Mouse (Mus musculus): ENCODE measurements around the gene Usp3. TPM values are rescaled to one million over a fixed set of nuclear protein-coding genes. Genes with fewer than 3 reads are reported as not detected.

The Usp3 gene
- polyA plus RNA-seq, 1 experiment from 2014 or later = 97.7 TPM

DNA sequence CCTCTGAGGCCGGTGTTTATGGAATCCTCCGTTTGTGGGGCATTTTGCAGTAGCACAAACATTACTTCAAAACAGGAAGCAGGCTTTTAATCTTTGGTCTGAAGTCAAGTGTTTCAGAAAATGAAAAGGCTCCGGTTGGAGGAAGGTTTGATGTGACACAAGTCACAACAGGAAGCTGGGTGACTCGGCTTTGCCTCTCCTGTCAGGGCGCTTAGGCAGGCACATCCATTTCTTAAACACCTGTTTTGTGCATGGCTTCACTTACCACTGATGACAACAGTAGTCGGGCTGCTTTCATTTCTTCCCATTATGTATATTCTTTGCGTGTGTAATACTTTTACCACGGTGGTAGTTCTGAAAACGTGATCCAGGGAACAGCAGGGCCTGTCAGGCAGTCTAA, 22.2 kb upstream of the Usp3 start:
- no peak overlapping the region for H3K27ac ChIP-seq
- H3K27me3 ChIP-seq (ENCODE audit: insufficient read depth, poor library complexity, severe bottlenecking) = no peaks in the 10 kb centered on the region
- H3K4me1 ChIP-seq (replicated peaks) = peaks cover 8% of the 10 kb centered on the region
- H3K9me3 ChIP-seq = no peaks in the 10 kb centered on the region
- H3K4me3 ChIP-seq = no peak overlapping the region
- no peak for DNase-seq (ENCODE audit: low spot score)
- H3K36me3 ChIP-seq = no peaks in the 10 kb centered on the region
- WGBS = 81% methylated on average over 9 of the region's 9 CpGs

DNA sequence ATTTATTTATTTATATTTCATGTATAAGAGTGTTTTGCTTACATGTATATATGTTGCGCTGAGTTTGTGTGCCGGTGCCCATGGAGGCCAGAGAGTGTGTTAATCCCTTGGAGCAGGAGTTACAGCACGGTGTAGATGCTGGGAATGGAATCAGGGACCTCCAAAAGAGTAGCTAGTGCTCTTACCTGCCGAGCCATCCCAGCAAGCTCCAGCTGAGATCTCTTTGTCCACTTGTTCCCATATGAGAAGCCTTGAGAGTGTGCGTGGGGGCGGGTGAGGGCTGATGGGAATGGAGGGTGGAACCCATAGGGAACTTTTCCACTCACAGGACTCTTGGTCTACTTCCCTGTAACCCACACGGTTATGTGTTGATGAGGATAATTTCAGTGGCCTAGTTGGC, 21.6 kb upstream of the Usp3 start:
- H3K9me3 ChIP-seq = no peaks in the 10 kb centered on the region
- no peak for DNase-seq (ENCODE audit: low spot score)
- no peaks in the 10 kb centered on the region for H3K36me3 ChIP-seq
- H3K4me3 ChIP-seq = no peak overlapping the region
- H3K27ac ChIP-seq = no peak overlapping the region
- 79% methylated on average over 7 of the region's 7 CpGs for WGBS
- H3K27me3 ChIP-seq (ENCODE audit: insufficient read depth, poor library complexity, severe bottlenecking) = no peaks in the 10 kb centered on the region
- H3K4me1 ChIP-seq (replicated peaks) = peaks cover 8% of the 10 kb centered on the region

DNA sequence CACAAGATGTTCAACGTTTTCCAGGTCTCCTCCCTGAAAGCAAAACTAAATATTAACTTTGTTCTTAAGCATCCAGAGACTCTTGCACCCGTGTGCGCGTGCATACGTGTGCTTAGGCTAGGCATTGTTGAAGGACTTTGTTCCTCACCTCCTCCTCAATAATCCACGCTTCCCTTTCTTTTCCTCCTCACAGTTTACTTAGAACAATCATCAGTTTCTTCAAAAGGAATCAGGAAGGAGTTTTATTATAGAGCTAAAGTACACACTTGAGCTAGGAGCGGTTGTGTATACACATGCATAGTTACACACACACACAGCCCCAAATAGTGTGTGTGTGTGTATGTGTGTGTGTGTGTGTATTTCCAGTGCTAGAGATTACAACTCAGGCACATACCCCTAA, 20.7 kb upstream of the Usp3 start:
- Histone ChIP-seq H3K4me3 (no peak overlapping the region), H3K27me3 (ENCODE audit: insufficient read depth, poor library complexity, severe bottlenecking) (no peaks in the 10 kb centered on the region), H3K36me3 (no peaks in the 10 kb centered on the region), H3K4me1 (replicated peaks) (peaks cover 8% of the 10 kb centered on the region), H3K9me3 (no peaks in the 10 kb centered on the region), H3K27ac (no peak overlapping the region)
- no peak for DNase-seq (ENCODE audit: low spot score)
- WGBS = 92% methylated on average over 7 of the region's 7 CpGs

GRCm38 (mm10) chr9:66611478-66612093, 18.6 kb upstream of the Usp3 start:
- DNase-seq (ENCODE audit: low spot score) = peak; percentile 84
- Histone ChIP-seq H3K27me3 (ENCODE audit: insufficient read depth, poor library complexity, severe bottlenecking) (no peaks in the 10 kb centered on the region), H3K4me3 (peak overlapping the region; percentile 9; the same call in 1 of the 2 replicates), H3K9me3 (no peaks in the 10 kb centered on the region), H3K4me1 (replicated peaks) (peaks cover 10% of the 10 kb centered on the region), H3K36me3 (no peaks in the 10 kb centered on the region), H3K27ac (no peak overlapping the region; the same call in 1 of the 2 replicates)
- 21% methylated on average over 18 of the region's 18 CpGs for WGBS

DNA sequence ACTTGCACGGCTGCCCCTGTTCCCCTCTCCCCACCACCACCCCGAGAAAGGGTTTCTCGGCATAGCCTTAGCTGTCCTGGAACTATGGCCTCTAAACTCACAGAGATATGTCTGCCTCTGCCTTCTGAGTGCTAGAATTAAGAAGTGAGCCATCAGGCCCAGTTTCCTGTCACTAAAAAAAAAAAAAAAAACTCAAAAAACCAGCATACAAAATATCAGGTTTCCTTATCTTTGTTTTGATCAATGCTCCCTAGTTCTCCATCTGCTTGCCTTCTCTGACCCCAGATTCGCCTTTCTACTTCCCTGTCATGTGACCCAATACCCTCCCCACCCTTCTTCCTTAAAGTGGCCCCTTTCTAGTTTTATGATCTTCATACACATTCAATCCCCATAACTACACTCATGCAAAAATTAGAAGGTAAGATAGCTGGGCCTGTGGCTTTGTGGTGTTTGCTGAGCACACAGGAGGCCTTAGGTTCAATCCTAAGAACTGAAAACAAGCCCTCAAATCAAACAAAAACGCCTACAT, 15.9 kb upstream of the Usp3 start:
- Histone ChIP-seq H3K27ac (no peak overlapping the region), H3K4me3 (no peak overlapping the region), H3K36me3 (no peaks in the 10 kb centered on the region), H3K4me1 (replicated peaks) (peaks cover 10% of the 10 kb centered on the region), H3K27me3 (ENCODE audit: insufficient read depth, poor library complexity, severe bottlenecking) (no peaks in the 10 kb centered on the region), H3K9me3 (no peaks in the 10 kb centered on the region)
- 81% methylated on average over 5 of the region's 5 CpGs for WGBS
- DNase-seq (ENCODE audit: low spot score) = no peak

DNA sequence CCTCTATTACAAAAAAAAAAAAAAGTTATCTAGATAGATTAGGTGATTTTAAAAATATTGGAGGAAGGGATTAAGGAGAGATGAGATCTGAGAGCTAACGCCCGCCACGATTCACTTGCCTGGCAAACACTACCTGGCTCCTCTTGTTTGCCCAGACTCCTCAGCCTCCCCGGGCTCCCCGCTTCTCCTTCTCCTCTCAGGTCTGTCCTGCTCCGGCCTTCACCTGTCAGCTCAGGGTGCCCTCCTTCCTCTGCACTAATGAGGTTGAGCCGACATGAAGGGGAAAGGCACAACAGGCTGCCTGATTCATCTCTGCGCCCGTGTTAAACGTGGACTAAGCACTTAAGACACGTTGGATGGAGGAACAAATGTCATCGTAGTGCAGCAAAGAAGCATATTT, 13.9 kb upstream of the Usp3 start:
- DNase-seq (ENCODE audit: low spot score) = no peak
- 75% methylated on average over 12 of the region's 12 CpGs for WGBS
- Histone ChIP-seq H3K4me3 (no peak overlapping the region), H3K27me3 (ENCODE audit: insufficient read depth, poor library complexity, severe bottlenecking) (no peaks in the 10 kb centered on the region), H3K27ac (no peak overlapping the region), H3K36me3 (no peaks in the 10 kb centered on the region), H3K9me3 (no peaks in the 10 kb centered on the region), H3K4me1 (replicated peaks) (peaks cover 8% of the 10 kb centered on the region)

GRCm38 (mm10) chr9:66605876-66606750, 13.2 kb upstream of the Usp3 start:
- H3K4me3 ChIP-seq = no peak overlapping the region
- no peak overlapping the region for H3K27ac ChIP-seq
- no peak for DNase-seq (ENCODE audit: low spot score)
- no peaks in the 10 kb centered on the region for H3K27me3 ChIP-seq (ENCODE audit: insufficient read depth, poor library complexity, severe bottlenecking)
- H3K36me3 ChIP-seq = no peaks in the 10 kb centered on the region
- 82% methylated on average over 13 of the region's 13 CpGs for WGBS
- H3K4me1 ChIP-seq (replicated peaks) = peaks cover 2% of the 10 kb centered on the region; the same call in 1 of the 2 replicates
- H3K9me3 ChIP-seq = no peaks in the 10 kb centered on the region

GRCm38 (mm10) chr9:66604349-66605206, 11.6 kb upstream of the Usp3 start:
- Histone ChIP-seq H3K4me3 (no peak overlapping the region), H3K27me3 (ENCODE audit: insufficient read depth, poor library complexity, severe bottlenecking) (no peaks in the 10 kb centered on the region), H3K9me3 (no peaks in the 10 kb centered on the region), H3K36me3 (no peaks in the 10 kb centered on the region), H3K4me1 (replicated peaks) (peaks cover 8% of the 10 kb centered on the region), H3K27ac (no peak overlapping the region)
- DNase-seq (ENCODE audit: low spot score) = no peak
- WGBS = 87% methylated on average over 8 of the region's 8 CpGs

DNA sequence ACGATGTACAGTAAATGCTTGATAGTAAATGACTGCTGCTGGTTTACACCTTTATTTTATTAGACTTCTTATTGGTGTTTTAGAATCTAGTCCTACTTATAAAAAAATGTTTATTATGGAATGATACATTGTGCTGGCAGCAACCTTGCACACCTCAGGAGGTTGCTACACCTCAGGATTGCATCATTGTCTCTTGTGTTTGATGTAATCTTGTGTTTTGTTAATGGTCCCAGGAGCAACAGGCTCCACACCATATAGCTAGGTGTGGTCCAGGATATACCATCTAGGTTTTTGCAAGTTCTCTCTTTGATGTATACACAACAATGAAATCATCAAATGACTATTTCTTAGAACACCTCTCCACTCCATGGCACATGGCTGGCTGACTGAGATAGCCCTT, 11.0 kb upstream of the Usp3 start:
- H3K27me3 ChIP-seq (ENCODE audit: insufficient read depth, poor library complexity, severe bottlenecking) = no peaks in the 10 kb centered on the region
- H3K4me3 ChIP-seq = no peak overlapping the region
- H3K36me3 ChIP-seq = no peaks in the 10 kb centered on the region
- peaks cover 9% of the 10 kb centered on the region for H3K4me1 ChIP-seq (replicated peaks)
- 93% methylated on average over 1 of the region's 1 CpGs for WGBS
- DNase-seq (ENCODE audit: low spot score) = no peak
- no peaks in the 10 kb centered on the region for H3K9me3 ChIP-seq
- H3K27ac ChIP-seq = no peak overlapping the region

- Histone ChIP-seq H3K27ac (no peak overlapping the region), H3K36me3 (no peaks in the 10 kb centered on the region), H3K9me3 (no peaks in the 10 kb centered on the region), H3K27me3 (ENCODE audit: insufficient read depth, poor library complexity, severe bottlenecking) (peaks cover 10% of the 10 kb centered on the region; the same call in 1 of the 2 replicates), H3K4me1 (replicated peaks) (peaks cover 31% of the 10 kb centered on the region), H3K4me3 (no peak overlapping the region)
- DNase-seq (ENCODE audit: low spot score) = no peak
- 80% methylated on average over 2 of the region's 2 CpGs for WGBS
Observed at GRCm38 (mm10) chr9:66601006-66601405, 8.1 kb upstream of the Usp3 start.

DNA sequence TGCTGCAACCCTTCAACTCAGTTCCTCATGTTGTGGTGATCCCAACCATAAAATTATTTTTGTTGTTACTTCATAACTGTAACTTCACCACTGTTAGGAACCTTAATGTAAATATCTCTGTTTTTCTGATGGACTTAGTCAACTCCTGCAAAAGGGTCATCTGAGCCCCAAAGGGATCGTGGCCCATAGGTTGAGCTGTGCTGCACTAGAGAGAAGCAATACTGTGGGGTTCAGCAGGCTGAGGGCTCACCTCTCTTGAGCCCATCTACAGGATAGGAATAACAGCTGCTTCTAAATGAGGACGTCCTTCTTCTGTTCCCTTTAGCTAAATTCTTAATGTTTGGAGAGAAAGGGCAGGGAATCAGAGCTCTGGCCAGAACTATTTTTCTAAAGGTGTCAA, 7.6 kb upstream of the Usp3 start:
- peaks cover 36% of the 10 kb centered on the region for H3K4me1 ChIP-seq (replicated peaks)
- H3K36me3 ChIP-seq = no peaks in the 10 kb centered on the region
- 84% methylated on average over 2 of the region's 2 CpGs for WGBS
- H3K27ac ChIP-seq = no peak overlapping the region
- H3K27me3 ChIP-seq (ENCODE audit: insufficient read depth, poor library complexity, severe bottlenecking) = peaks cover 10% of the 10 kb centered on the region; the same call in 1 of the 2 replicates
- no peaks in the 10 kb centered on the region for H3K9me3 ChIP-seq
- no peak overlapping the region for H3K4me3 ChIP-seq
- no peak for DNase-seq (ENCODE audit: low spot score)

- no peaks in the 10 kb centered on the region for H3K36me3 ChIP-seq
- H3K9me3 ChIP-seq = no peaks in the 10 kb centered on the region
- H3K27ac ChIP-seq = peak overlapping the region; percentile 29; the same call in 1 of the 2 replicates
- peak; percentile 52 for DNase-seq (ENCODE audit: low spot score)
- H3K27me3 ChIP-seq (ENCODE audit: insufficient read depth, poor library complexity, severe bottlenecking) = peaks cover 14% of the 10 kb centered on the region
- H3K4me1 ChIP-seq (replicated peaks) = peaks cover 36% of the 10 kb centered on the region
- H3K4me3 ChIP-seq = no peak overlapping the region
- 7% methylated on average over 4 of the region's 4 CpGs for WGBS
Observed at GRCm38 (mm10) chr9:66599577-66599976, 6.6 kb upstream of the Usp3 start.
